Mouse (Mus musculus) bone marrow, adult 2 months (tissue): ENCODE measurements around the gene Slc35b1.

ENCODE experiments used
- CTCF ChIP-seq: fragments of 200-500 bp; IDR thresholded peaks from 2 replicates; pipeline ENCODE4 v1.5.1; 2011; ENCODE audit warnings: low read length, control low read depth; ENCODE audit not compliant: control insufficient read depth, insufficient read depth
- POLR2A ChIP-seq: fragments of 200-500 bp; IDR thresholded peaks from 2 replicates; pipeline ENCODE4 v1.6.1; 2011; ENCODE audit warnings: low read depth, mild to moderate bottlenecking, control low read depth, low read length, borderline replicate concordance; ENCODE audit not compliant: control insufficient read depth

DNA sequence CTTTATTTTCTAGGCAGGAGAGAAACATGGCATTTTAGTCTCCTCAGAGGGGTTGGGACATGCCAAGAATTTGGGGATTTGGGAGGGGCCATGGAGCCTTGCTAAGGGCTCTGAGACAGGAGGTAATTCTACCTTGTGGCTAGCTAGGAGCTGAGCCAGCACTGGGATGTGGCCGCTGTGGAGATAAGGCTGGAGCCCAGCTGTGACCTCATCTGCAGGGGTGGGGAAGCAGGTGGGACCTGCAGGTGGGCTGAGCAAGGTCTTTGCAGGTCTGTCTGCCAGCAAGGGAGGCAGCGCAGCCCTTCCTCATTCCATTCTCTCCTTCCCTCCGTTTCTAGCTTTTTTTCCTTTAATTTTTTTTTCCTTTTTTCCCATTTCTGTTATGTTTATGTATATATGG lies 26.2 kb upstream of the Slc35b1 start:
- TF ChIP-seq CTCF (no peak), POLR2A (no peak)
